Mouse (Mus musculus) limb, embryonic 12.5 days (tissue): Measurements from ENCODE around the gene Slc25a48. TPM values are rescaled to one million over a fixed set of nuclear protein-coding genes. Genes with fewer than 3 reads are reported as not detected.

Experiments used
- ATAC-seq: fragments of 200-750 bp; cut with Nextera tagmentation; 2 replicates; pipeline ENCODE4 v1.8.0; 2017; ENCODE audit warnings: low read depth, moderate TSS enrichment; ENCODE audit not compliant: insufficient number of reproducible peaks, insufficient read depth, low FRiP score, low TSS enrichment
- H3K27ac ChIP-seq: fragments of 300-500 bp; sonication (generic); 2 replicates; pipeline ENCODE4 v1.5.1; 2016; ENCODE audit warnings: mild to moderate bottlenecking, moderate library complexity
- H3K27me3 ChIP-seq: fragments of 300-500 bp; sonication (generic); 2 replicates; pipeline ENCODE4 v1.6.1; 2016; ENCODE audit warnings: mild to moderate bottlenecking, moderate library complexity
- H3K36me3 ChIP-seq: fragments of 300-500 bp; sonication (generic); 2 replicates; pipeline ENCODE4 v1.6.1; 2016; ENCODE audit warnings: mild to moderate bottlenecking, moderate library complexity
- H3K4me1 ChIP-seq: fragments of 300-500 bp; sonication (generic); replicated peaks from 2 replicates; pipeline ENCODE4 v1.6.1; 2016
- H3K4me2 ChIP-seq: fragments of 300-500 bp; sonication (generic); 2 replicates; pipeline ENCODE4 v1.6.1; 2016; ENCODE audit warnings: mild to moderate bottlenecking, moderate library complexity
- H3K4me3 ChIP-seq: fragments of 300-500 bp; sonication (generic); replicated peaks from 2 replicates; pipeline ENCODE4 v1.5.1; 2016; ENCODE audit warnings: mild to moderate bottlenecking
- H3K9ac ChIP-seq: fragments of 300-500 bp; sonication (generic); replicated peaks from 2 replicates; pipeline ENCODE4 v1.6.1; 2016; ENCODE audit warnings: mild to moderate bottlenecking, moderate library complexity
- H3K9me3 ChIP-seq: fragments of 300-500 bp; sonication (generic); 2 replicates; pipeline ENCODE4 v1.6.1; 2016; ENCODE audit warnings: mild to moderate bottlenecking, moderate library complexity
- WGBS: fragments of 180-500 bp; shearing (Covaris S2); methylation state at CpG from one replicate; pipeline ENCODE4 v1.1.7; 2016; 5-methylcytosine and 5-hydroxymethylcytosine counted together
- polyA plus RNA-seq: library from polyadenylated mRNA; unstranded; fragments of >200 nt; fragmentation: Nextera tagmentation; extraction: Ambion mirVana; gene quantifications from 2 replicates; pipeline ENCODE4 v1.2.1, GENCODE M21; 2016

Gene Slc25a48
- polyA plus RNA-seq, 1 experiment from 2014 or later: 0.10 TPM

DNA sequence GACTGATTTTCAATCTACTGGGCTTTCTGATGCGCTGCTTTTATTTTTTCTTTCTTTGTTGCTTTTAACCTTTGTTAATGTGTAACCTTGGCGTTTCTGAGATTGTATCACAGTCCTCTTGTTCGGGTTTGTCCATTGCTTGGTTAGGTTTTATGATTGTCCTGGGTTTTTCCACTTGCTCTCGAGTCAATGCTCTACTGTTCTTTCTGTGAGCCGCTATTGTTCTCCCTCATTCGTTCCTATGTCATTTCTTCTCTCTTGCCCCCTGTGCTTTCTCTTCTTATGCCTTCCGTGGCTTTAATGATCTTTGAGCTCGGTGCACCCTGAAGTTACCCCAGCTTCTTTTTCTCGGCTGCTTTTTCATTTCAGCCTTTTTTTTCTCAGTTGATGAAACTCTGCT is 19.8 kb downstream of the Slc25a48 start:
- ATAC-seq: no peak
- peaks cover 3% of the 10 kb centered on the region; the same call in 1 of the 2 replicates for H3K4me1 ChIP-seq
- H3K9me3 ChIP-seq: no peaks in the 10 kb centered on the region
- H3K9ac ChIP-seq: no peak overlapping the region
- no peak overlapping the region for H3K27ac ChIP-seq
- H3K36me3 ChIP-seq: no peaks in the 10 kb centered on the region
- no peaks in the 10 kb centered on the region for H3K27me3 ChIP-seq
- H3K4me2 ChIP-seq: no peak overlapping the region; the same call in 1 of the 2 replicates
- WGBS: 69% methylated on average over 9 of the region's 9 CpGs
- H3K4me3 ChIP-seq: no peak overlapping the region

DNA sequence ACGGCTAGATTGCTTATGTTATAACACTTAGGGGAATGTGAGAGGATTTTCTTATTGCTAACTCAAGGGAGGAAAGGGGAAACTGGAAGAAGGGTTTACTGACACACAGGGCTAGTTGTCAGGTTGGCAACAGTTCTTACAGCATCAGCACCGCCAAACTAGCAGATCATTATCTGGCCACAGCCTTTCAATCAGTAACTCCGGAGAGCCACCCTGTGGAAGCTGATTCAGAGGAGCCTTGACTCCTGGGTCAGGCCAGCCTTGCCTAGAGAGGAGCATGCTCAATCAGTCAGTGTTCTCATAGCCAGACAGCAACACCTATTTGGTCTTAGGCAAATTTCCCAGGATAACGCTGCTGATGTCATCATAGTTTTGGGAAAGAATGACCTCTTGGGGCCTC is 23.3 kb downstream of the Slc25a48 start:
- no peak for ATAC-seq

DNA sequence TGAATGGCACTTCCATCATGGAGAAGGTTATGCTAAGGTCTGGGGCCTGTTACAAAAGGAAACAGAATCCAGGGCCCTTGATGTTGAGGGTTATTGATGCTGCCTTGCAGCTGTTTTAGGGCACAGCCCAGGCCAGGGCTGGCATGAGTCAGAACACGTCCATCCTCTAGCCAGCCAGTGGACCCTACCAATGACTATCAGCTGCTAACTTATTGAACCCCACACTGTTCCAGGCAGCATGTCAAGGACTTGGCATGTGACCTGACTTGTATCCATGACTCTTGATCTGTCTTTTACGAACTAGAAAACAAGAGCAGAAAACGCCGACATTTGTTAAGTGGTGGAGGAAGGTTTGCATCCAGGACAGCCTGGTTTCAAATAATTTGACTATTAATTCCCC is 24.6 kb downstream of the Slc25a48 start:
- Histone ChIP-seq H3K9me3 (no peaks in the 10 kb centered on the region), H3K4me3 (no peak overlapping the region), H3K27me3 (peaks cover 4% of the 10 kb centered on the region; the same call in 1 of the 2 replicates), H3K9ac (no peak overlapping the region), H3K27ac (no peak overlapping the region), H3K4me1 (peaks cover 1% of the 10 kb centered on the region; the same call in 1 of the 2 replicates), H3K4me2 (no peak overlapping the region), H3K36me3 (no peaks in the 10 kb centered on the region)
- WGBS: 80% methylated on average over 4 of the region's 4 CpGs
- no peak for ATAC-seq

More for the DNA sequence above, 23.3 kb downstream of the Slc25a48 start:
- peaks cover 4% of the 10 kb centered on the region; the same call in 1 of the 2 replicates for H3K27me3 ChIP-seq
- H3K27ac ChIP-seq: no peak overlapping the region
- no peaks in the 10 kb centered on the region for H3K9me3 ChIP-seq
- no peak overlapping the region for H3K4me3 ChIP-seq
- no peaks in the 10 kb centered on the region for H3K36me3 ChIP-seq
- no peak overlapping the region for H3K4me2 ChIP-seq
- WGBS: 81% methylated on average over 4 of the region's 4 CpGs
- H3K4me1 ChIP-seq: peaks cover 3% of the 10 kb centered on the region; the same call in 1 of the 2 replicates
- no peak overlapping the region for H3K9ac ChIP-seq

DNA sequence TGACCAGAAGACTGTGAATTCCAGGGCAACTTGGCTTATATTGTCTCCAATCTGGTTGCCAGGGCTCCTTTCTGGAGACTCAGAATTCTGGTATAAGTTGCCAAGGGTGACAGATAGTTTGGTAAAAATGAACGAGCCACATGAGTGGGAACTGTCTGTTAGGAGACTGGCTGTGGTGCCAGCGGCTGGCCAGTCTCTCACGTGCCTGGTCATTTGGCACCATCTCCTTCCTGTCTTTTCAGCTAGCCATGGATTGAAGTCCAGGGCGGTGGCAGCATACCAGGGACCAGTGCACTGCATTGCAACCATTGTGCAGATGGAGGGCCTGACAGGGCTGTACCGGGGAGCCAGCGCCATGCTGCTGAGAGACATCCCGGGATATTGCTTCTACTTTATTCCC is 25.1 kb downstream of the Slc25a48 start:
- 88% methylated on average over 7 of the region's 7 CpGs for WGBS
- no peaks in the 10 kb centered on the region for H3K36me3 ChIP-seq

DNA sequence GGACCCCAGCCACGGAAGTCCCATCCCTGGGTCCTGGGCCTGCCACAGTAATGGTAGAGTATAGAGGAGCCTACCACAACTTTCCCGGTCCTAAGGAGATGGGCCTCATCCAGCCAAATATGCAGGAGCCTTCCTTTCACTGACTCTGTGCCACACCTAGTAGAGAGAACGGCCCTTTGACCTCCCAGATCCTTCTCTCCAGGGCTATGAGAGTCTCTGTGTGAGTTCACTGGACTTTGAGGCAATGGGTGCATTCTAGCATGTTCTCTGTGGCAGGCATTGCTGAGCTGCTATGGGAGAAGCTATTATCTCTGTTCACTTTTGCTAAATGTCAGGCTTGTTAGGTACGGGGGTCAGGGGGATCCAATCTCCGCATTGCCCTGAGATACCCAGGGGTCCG is 25.6 kb downstream of the Slc25a48 start:
- H3K4me1 ChIP-seq: no peaks in the 10 kb centered on the region; the same call in 1 of the 2 replicates
- H3K9me3 ChIP-seq: no peaks in the 10 kb centered on the region
- H3K4me2 ChIP-seq: no peak overlapping the region
- H3K27ac ChIP-seq: no peak overlapping the region
- H3K4me3 ChIP-seq: no peak overlapping the region
- no peaks in the 10 kb centered on the region for H3K36me3 ChIP-seq
- H3K27me3 ChIP-seq: peaks cover 4% of the 10 kb centered on the region
- 67% methylated on average over 6 of the region's 6 CpGs for WGBS
- no peak overlapping the region for H3K9ac ChIP-seq
- ATAC-seq: no peak

More for the DNA sequence above, 25.1 kb downstream of the Slc25a48 start:
- H3K4me3 ChIP-seq: no peak overlapping the region
- no peak overlapping the region for H3K9ac ChIP-seq
- no peak overlapping the region for H3K27ac ChIP-seq
- H3K27me3 ChIP-seq: peaks cover 4% of the 10 kb centered on the region
- ATAC-seq: no peak
- no peaks in the 10 kb centered on the region; the same call in 1 of the 2 replicates for H3K4me1 ChIP-seq
- H3K4me2 ChIP-seq: no peak overlapping the region
- H3K9me3 ChIP-seq: no peaks in the 10 kb centered on the region

DNA sequence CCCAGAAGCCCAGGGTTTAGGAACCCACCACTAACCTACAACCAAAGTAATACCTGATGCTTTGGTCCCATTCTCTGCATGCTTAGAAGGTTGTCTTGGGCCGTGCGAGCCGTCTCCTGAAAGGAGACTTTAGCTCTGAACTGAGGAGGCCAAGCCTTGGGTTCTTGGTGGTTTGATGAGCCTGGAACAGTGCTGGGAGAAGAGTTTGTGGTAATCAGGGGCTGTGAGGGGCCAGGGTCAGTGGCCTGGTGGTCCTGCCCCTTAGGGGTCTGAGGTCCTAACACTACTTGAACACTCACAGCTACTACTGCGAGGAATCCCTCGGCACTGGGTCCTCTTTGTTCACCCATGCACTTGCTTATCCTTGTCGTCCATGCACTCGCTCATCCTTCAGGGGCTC is 29.6 kb downstream of the Slc25a48 start:
- ATAC-seq: no peak
- 88% methylated on average over 7 of the region's 7 CpGs for WGBS
- no peaks in the 10 kb centered on the region for H3K9me3 ChIP-seq
- H3K4me1 ChIP-seq: peaks cover 6% of the 10 kb centered on the region
- H3K27ac ChIP-seq: no peak overlapping the region
- no peaks in the 10 kb centered on the region for H3K36me3 ChIP-seq
- peaks cover 4% of the 10 kb centered on the region for H3K27me3 ChIP-seq
- no peak overlapping the region for H3K4me2 ChIP-seq
- no peak overlapping the region for H3K4me3 ChIP-seq
- H3K9ac ChIP-seq: no peak overlapping the region

DNA sequence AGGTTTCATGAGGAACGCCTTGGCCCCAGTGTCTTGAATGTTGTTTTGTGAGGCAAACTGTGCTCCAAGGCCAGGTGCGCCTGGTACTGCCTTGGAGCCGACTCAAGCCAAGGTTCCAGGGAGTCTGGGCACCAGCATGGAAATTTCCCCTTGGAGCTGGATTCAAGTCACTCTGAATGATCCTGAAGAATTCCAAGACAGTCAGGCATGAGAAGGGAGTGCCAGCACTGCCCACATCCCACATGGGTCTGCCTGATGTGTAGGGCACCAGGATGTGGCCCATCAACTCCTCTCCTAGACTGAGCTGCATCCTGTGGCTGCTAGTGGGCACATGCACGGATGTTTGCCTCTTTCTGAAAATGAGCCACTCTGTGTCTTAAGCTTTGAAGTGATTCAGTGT is 30.4 kb downstream of the Slc25a48 start:
- no peak overlapping the region for H3K27ac ChIP-seq
- no peak overlapping the region for H3K9ac ChIP-seq
- no peaks in the 10 kb centered on the region for H3K9me3 ChIP-seq
- ATAC-seq: no peak
- WGBS: 88% methylated on average over 4 of the region's 4 CpGs
- H3K27me3 ChIP-seq: peaks cover 2% of the 10 kb centered on the region
- H3K4me1 ChIP-seq: peaks cover 6% of the 10 kb centered on the region
- no peak overlapping the region for H3K4me3 ChIP-seq
- H3K36me3 ChIP-seq: no peaks in the 10 kb centered on the region
- H3K4me2 ChIP-seq: no peak overlapping the region

DNA sequence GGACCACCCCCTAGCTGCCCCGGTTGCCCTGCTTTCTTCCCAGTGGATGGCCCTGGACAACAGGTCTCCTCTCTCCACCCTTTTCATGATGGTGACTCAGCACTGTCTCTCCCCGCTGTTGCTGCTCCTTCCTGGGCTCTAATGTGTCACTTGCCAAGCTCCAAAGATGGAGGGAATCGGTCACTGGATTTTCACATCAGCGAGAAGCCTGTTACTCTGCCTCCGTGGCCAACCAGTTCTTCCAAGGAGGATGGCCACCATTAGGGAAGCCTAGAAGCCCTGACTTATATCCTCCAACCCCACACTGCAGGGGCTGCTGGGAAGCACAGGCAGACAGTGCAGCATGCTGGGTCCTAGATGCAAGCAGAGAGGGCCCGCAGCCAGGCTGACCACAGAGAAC is 33.1 kb downstream of the Slc25a48 start:
- Histone ChIP-seq H3K4me1 (peaks cover 6% of the 10 kb centered on the region), H3K9ac (no peak overlapping the region), H3K27me3 (no peaks in the 10 kb centered on the region; the same call in 1 of the 2 replicates), H3K4me3 (no peak overlapping the region), H3K36me3 (no peaks in the 10 kb centered on the region), H3K9me3 (no peaks in the 10 kb centered on the region), H3K27ac (no peak overlapping the region), H3K4me2 (no peak overlapping the region)
- WGBS: 87% methylated on average over 6 of the region's 6 CpGs
- ATAC-seq: no peak

DNA sequence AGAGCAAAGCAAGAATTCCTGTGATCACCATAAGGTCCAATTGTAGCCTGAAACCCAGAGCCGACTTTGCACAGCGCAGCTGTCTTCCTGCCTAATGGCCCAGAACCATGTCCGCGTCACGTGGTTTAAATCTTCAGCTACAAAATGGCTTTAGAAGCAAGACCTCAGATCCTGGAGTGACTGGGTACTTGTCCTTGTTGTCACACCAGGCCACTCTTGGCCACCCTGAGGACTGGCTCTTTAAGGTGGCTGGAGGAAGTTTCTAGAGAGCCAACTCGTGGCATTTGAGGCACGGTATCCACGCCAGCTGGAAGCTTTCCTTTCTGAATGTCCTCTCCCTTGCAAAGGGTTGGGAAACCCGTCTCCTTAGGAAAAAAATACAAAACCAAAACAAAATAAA is 33.8 kb downstream of the Slc25a48 start:
- Histone ChIP-seq H3K36me3 (no peaks in the 10 kb centered on the region), H3K9me3 (no peaks in the 10 kb centered on the region), H3K9ac (no peak overlapping the region), H3K4me1 (peaks cover 6% of the 10 kb centered on the region), H3K4me3 (no peak overlapping the region), H3K27me3 (no peaks in the 10 kb centered on the region; the same call in 1 of the 2 replicates), H3K4me2 (no peak overlapping the region), H3K27ac (no peak overlapping the region)
- WGBS: 83% methylated on average over 9 of the region's 9 CpGs
- ATAC-seq: no peak

DNA sequence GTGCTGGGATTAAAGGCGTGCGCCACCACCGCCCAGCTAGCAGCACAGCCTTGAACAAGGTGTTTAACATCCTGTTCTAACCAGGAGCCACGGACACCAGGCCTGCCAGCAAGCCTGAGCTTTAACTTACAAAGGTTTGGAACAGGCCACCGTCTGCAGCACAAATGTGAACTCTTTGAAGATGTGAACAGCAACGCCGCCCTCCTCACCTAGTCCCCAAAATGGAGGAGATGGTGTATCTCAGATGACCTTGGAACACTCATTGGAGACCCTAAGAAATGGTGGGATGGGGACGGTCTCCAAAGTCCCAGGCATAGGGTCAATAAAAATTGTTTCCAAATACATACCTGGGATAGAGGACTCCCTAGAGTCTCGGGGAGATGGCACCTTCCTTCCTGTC is 34.5 kb downstream of the Slc25a48 start:
- peaks cover 6% of the 10 kb centered on the region for H3K4me1 ChIP-seq
- H3K4me2 ChIP-seq: no peak overlapping the region
- H3K36me3 ChIP-seq: no peaks in the 10 kb centered on the region
- WGBS: 92% methylated on average over 9 of the region's 9 CpGs
- H3K27me3 ChIP-seq: no peaks in the 10 kb centered on the region; the same call in 1 of the 2 replicates
- H3K4me3 ChIP-seq: no peak overlapping the region
- no peak for ATAC-seq
- H3K9ac ChIP-seq: no peak overlapping the region
- H3K27ac ChIP-seq: no peak overlapping the region
- no peaks in the 10 kb centered on the region for H3K9me3 ChIP-seq

DNA sequence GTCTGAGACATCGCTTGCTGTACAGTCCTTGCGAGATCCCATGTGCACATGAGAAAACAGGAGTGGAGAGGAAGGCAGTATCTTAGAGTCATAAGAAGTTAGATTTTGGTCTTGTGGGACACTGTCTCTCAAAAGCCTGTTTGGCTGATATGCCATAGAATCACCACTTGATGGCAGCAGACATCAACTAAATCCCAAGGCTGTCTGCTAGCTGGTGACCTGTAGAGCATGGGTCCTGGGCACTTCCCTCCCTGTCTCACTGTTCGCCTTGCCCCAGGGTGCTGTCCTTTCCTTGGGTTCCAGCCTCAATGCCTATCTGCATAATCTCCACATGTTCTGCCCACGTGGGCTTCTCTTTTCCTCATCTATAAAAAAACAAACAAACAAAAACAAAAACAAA is 37.2 kb downstream of the Slc25a48 start:
- Histone ChIP-seq H3K4me3 (no peak overlapping the region), H3K9ac (no peak overlapping the region), H3K27ac (no peak overlapping the region), H3K4me1 (peaks cover 6% of the 10 kb centered on the region), H3K27me3 (no peaks in the 10 kb centered on the region), H3K4me2 (no peak overlapping the region), H3K36me3 (no peaks in the 10 kb centered on the region), H3K9me3 (no peaks in the 10 kb centered on the region)
- 30% methylated on average over 4 of the region's 4 CpGs for WGBS
- no peak for ATAC-seq

DNA sequence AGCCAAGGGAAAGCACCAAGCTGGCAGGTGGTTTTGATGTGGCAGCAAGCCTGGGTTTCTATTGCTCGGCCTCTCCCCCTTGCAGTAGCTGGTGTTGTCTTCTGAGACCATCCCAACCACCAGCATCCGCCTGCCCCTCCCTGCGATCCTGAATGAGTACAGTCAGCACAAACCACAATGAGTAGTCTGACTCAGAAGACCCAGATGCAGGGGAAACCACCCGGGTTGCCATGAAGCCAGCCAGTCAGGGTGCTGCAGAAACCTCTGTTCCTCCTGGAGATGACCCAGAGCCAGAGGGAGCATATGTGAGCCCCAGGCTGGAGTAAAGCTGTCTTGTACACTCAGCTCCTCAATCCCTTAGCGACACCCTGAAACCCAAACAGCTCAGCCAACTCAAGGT is 38.6 kb downstream of the Slc25a48 start:
- H3K36me3 ChIP-seq: no peaks in the 10 kb centered on the region
- H3K4me1 ChIP-seq: peaks cover 2% of the 10 kb centered on the region; the same call in 1 of the 2 replicates
- 74% methylated on average over 5 of the region's 5 CpGs for WGBS
- H3K27me3 ChIP-seq: no peaks in the 10 kb centered on the region
- no peaks in the 10 kb centered on the region for H3K9me3 ChIP-seq
- no peak for ATAC-seq
- no peak overlapping the region for H3K4me3 ChIP-seq
- H3K4me2 ChIP-seq: no peak overlapping the region
- no peak overlapping the region for H3K9ac ChIP-seq
- no peak overlapping the region for H3K27ac ChIP-seq
